Mouse (Mus musculus) skeletal muscle tissue, postnatal 0 days (tissue): ENCODE measurements around the gene Hyou1. TPM values are rescaled to one million over a fixed set of nuclear protein-coding genes. Genes with fewer than 3 reads are reported as not detected.

Experiments
- microRNA-seq, 2 experiments: library from miRNA; unstranded; fragments of <30 nt; microRNA quantifications; one replicate each; pipeline ENCODE4; 2016
- polyA plus RNA-seq: library from polyadenylated mRNA; unstranded; fragments of >200 nt; fragmentation: Nextera tagmentation; extraction: Ambion mirVana; gene quantifications from 2 replicates; pipeline ENCODE4 v1.2.1, GENCODE M21; 2015

The Hyou1 gene
- polyA plus RNA-seq = 5.4 and 5.8 TPM in 2 replicates

DNA sequence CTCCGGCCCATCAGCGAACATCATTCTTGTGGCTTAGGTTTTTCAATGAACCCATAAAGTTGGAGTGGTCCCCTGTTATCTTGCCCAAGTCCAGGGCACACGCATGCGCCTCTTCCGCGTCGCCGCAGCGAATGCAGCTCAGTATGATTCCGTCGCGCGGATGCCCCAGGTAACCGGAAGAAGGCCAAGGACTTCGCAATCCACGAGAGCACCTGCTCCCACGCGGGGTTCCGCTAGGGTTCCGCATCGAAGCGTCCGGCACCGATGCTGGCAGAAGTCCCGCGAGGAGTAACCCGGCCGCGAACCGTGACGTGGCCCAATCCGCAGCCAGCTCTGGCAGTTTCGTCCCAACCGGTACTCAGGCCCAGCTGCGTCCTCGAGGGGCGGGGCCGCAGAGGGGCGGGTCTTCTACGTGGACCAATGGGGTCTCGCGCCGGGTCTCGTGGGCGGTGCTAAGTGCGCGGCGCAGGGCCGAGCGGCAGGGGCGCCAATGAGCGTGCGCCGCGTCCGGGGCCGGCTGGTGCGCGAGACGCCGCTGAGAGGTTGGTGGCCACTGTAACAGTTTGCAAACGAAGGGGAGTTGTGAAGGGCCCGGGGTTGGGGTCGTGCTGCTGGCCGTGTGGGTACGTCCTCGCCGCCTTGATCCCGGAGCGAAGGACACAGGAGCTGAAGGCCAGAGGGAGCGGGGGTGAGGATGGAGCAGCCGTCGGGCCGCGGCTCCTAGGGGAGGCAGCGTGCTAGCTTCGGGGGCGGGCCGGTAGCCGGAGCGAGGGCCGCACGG, at the start of gene Hyou1:
Gene Hyou1 (plus strand): TSS at position 437 of the 781 bp plus-strand sequence.

DNA sequence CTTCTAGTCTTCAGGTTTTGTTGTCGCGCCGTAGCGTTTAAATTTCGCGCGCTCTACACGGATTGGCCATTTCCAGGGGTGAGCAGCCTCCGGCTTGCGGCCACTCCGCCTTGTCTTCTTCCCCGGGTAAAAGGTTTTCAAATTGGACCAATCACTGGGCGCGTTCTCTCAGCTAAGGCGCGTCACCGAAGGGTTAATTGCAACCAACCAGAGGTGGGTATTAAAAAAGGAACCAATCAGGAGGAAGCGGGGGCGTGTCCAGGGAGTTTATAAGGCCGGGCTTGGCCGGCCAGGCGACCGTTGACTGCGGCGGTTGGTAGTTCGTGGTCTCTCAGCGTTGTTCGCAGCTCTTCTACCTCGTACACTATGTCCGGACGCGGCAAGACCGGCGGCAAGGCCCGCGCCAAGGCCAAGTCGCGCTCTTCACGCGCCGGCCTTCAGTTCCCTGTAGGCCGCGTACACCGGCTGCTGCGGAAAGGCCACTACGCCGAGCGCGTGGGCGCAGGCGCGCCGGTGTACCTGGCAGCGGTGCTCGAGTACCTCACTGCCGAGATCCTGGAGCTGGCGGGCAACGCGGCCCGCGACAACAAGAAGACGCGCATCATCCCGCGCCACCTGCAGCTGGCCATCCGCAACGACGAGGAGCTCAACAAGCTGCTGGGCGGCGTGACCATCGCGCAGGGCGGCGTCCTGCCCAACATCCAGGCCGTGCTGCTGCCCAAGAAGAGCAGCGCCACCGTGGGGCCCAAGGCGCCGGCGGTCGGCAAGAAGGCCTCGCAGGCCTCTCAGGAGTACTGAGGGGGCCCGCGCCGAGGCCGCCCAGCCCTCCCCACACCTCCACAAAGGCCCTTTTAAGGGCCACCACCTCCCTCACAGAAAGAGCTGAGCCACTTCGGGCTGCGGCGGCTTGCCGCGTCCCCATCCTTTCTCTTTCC, 44.6 kb upstream of the Hyou1 start, which contains the start of gene H2afx:
Gene H2afx (plus strand): TSS at position 299 of the 935 bp plus-strand sequence.

DNA sequence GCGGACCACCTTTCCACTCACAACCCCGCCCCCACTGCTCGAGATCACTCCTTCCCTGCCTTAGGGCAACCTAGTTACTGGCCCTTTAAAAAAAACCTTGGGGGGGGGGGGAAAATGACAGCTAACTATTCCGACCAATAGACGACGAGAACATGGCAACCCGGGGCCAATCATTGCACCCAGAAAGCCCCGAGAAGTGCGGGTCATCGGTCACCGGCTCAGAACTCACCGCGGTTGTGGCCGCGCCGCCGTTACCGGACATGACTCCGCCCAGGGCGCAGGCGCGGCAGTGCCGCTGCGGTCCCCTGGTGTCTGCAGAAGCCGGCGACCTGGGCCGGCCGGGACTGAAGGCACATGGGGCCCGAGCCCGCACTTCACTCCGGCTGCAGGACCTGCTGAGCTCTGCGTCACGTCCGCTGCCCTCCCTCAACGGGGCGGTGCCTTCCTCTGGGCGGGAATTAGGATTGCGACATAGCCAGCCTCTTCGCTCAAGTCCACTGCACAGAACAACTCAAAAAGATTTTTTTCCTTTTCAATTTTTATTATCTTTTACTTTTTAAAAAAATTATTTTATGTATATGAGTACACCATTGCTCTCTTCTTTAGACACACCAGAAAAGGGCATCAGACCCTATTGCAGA, 35.4 kb upstream of the Hyou1 start, which contains the start of gene Hmbs:
Gene Hmbs (minus strand): TSS at position 448 of the 641 bp plus-strand sequence.

DNA sequence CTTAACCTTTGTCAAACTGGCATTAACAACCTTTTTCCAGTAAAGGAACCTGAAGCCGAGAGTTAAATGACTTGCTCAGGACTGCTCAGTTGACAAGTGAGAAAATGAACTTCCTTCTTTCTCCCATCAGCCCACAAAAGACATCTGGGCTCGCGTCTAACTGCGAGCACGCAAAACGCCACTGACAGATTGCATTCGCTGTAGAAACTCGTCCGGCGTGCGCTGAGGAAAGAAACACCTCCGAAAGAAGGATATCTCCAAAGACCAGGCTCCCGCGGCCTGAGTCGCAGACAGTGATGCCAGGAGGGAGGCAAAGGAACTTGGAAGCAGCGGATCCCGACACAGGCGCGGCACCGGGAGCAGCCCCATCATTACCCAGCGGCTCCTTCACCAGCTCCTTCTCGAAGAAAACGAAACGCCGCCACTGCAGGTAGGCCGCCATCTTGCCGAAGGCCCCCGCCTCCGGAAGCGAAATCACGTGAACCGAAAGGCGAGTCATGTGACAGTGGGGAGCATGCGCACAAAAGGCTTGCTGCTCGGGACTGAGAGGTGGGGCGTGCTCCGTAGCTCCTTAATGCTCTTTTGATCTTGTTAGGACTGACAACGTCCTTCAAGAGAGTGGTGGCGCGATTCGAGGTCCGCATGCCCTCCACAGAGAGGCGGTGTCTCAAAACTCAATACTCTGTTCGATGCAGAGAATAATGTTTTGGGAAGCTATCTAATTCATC, 17.9 kb upstream of the Hyou1 start, which contains the start of gene Vps11:
Gene Vps11 (minus strand): TSS at position 481 of the 728 bp plus-strand sequence.

DNA sequence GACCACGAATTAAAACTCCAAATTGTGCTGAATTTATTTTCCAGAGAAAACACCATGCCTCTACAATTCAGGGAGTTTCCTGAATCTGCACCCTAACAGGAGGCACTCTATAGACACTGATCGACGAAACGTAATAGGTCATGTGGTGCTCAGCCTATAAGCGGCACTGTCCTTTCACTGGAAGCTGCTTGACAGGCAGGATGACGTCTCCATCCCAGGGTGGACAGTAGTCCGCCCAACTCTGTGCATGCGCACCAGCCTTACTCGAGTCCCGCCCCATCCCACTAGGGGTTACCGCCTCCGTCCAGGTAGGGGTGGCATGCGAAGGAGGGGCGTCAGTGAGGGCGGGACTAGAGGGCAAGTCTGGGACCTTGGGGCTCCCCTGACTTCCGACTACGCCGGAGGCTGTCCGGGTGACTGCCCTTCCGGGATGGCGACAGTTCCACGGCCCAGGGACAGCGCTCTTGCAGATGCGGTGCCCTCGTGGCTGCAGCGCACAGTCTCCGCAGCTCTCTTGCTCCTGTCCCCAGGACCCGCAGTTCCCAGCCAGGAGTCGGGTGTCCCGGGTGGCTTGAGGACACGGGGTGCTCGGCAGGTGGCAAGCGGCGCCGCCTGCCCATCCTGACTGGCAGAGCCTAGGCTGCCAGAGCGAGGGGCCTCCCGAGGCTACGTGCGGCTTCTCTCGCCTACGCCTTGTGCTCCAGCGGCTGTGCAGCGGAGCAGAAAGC, 17.6 kb downstream of the Hyou1 start, which contains the start of gene Slc37a4:
Gene Slc37a4 (plus strand): TSS at position 169 of the 728 bp plus-strand sequence.

DNA sequence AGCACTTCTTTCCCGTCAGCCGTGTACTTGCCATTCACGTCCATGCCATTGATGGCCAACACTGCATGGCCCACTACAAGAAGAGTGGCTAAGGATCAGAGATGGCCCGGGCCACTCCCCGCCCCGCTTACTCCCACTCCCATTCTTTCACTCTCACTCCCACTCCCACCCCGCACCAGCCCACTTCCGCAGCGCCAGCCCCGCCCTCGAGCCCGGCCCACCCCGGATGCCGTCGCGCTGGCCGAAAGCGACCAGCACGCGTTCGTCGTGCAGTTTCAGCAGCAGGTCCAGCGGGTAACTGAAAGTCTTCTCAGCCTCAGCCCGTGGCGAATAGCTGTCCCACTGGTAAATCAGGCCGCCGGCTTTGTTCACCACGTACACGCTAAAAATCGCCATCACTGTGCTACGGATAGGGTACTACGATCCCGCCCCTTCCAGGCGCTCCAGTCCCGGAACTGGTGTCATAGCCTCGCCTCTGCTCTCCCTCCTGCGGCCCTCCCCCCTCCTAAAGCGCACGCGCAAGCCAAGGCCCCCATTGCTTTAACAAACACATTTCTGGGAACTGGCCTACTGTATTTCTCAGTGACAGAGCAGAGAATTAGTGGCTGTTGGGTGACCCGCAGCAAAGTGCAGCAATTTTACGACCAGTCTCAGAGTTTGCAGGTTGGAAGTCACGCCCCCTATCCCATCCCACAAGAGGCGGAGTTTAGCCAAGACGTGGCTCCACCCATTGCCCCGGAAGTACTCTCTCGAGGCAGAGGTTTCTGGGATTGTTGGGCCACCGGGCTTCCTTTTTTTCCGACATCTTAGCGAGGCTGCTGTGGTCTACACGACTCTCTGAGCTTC, 27.8 kb downstream of the Hyou1 start, which contains the start of the genes Rps25 and Trappc4:
Gene Rps25 (plus strand): TSS at position 234 of the 846 bp plus-strand sequence.
Gene Trappc4 (minus strand): TSS at position 695 of the 846 bp plus-strand sequence.

DNA sequence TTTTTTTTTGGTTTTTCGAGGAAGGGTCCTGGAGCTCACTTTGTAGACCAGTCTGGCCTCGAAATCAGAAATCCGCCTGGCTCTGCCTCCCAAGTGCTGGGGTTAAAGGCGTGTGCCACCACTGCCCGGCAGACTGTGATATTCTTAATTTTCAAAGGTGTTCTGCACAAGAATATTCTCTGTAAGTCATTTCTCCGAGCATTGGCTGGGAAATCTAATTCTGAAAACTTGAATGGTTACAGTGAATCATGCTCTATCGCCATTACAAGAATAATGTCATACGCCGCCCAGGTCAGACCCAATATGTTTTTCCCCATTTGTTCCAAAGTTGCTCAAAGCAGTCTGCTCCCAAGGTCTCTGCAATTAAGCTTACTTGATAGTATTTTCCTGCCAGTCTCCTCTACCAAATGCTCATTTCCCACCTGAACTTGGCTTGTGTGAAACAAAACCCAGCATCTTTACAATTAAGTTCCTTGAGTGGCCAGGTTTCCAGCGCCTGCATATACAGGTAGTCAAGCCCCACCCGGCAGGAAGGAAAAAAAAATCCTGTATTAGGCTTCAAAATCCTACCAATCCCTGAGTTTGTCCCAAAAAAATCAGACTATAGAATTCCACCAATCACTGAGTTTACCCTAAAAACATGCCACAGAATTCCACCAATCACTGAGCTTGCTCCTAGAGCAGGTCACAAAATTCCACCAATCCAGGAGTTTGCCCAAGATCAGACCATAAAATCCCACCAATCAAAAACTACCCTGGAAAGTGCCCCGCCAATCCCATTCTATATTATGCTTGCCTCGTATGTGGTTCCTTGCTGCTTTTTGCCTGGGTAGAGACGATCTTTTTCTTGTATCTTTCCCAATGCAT, 39.5 kb downstream of the Hyou1 start, which contains the start of gene Ccdc84:
Gene Ccdc84 (minus strand): TSS at position 51 of the 867 bp plus-strand sequence.

DNA sequence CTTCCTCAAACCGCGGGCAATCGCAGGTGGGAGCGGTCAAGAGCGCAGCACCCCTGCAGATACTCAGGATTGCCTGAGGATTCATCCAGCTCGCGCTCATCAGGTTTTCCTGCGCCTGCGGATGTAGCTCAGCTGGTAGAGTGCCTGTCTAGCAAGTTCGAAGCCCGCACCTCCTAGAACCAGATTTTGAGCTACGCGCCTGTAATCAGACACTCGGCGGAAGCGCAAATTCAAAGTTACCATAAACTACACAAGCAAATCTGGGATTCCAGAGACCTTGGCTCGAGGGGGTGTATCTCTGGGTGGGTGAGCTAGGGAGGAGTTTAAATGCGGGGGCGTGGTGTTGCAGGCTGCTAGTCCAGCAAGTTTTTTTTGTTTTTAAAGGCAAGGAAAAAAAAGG, 61.7 kb downstream of the Hyou1 start, which contains the start of gene Foxr1:
Gene Foxr1 (minus strand): TSS at position 176 of the 400 bp plus-strand sequence.

Small RNA genes lying within 50 kb of the gene (microRNA-seq; reads per million reads assigned to microRNA genes)
- 0 reads per million in 2 experiments for gene Gm44335
- gene Mir7085 = 0 to 0.41 reads per million in 2 experiments

Other genes starting within 250 kb of the Hyou1 start
- gene Mcam, start 245.0 kb upstream of the Hyou1 start, polyA plus RNA-seq = 42.7 and 51.8 TPM in 2 replicates
- 4.2 and 5.2 TPM in 2 replicates for gene Cbl, start 145.4 kb upstream of the Hyou1 start, polyA plus RNA-seq
- gene Ccdc153, start 138.8 kb upstream of the Hyou1 start, polyA plus RNA-seq = not detected in 2 replicates
- not detected in 2 replicates for gene Pdzd3, start 128.0 kb upstream of the Hyou1 start, polyA plus RNA-seq
- gene Nlrx1, start 110.9 kb upstream of the Hyou1 start, polyA plus RNA-seq = 10.4 and 10.9 TPM in 2 replicates
- 0.38 and 0.58 TPM in 2 replicates for gene Abcg4, start 90.9 kb upstream of the Hyou1 start, polyA plus RNA-seq
- gene Hinfp, start 73.8 kb upstream of the Hyou1 start, polyA plus RNA-seq = 7.5 and 7.7 TPM in 2 replicates
- gene C2cd2l, start 59.2 kb upstream of the Hyou1 start, polyA plus RNA-seq = 3.5 and 6.5 TPM in 2 replicates
- 19.2 and 20.1 TPM in 2 replicates for gene Dpagt1, start 53.5 kb upstream of the Hyou1 start, polyA plus RNA-seq
- gene H2afx, start 44.8 kb upstream of the Hyou1 start, polyA plus RNA-seq = 55.3 and 61.5 TPM in 2 replicates
- gene Hmbs, start 35.3 kb upstream of the Hyou1 start, polyA plus RNA-seq = 44.7 and 48.8 TPM in 2 replicates
- gene Vps11, start 17.8 kb upstream of the Hyou1 start, polyA plus RNA-seq = 17.4 and 18.7 TPM in 2 replicates
- gene Slc37a4, start 17.4 kb downstream of the Hyou1 start, polyA plus RNA-seq = 57.2 and 57.6 TPM in 2 replicates
- gene Rps25, start 27.6 kb downstream of the Hyou1 start, polyA plus RNA-seq = 1,824 and 1,924 TPM in 2 replicates
- 70.1 and 75.2 TPM in 2 replicates for gene Trappc4, start 28.1 kb downstream of the Hyou1 start, polyA plus RNA-seq
- 14.7 and 17.9 TPM in 2 replicates for gene Ccdc84, start 39.1 kb downstream of the Hyou1 start, polyA plus RNA-seq
- gene Foxr1, start 61.6 kb downstream of the Hyou1 start, polyA plus RNA-seq = not detected in 2 replicates
- 0.16 and 0.22 TPM in 2 replicates for gene Upk2, start 75.5 kb downstream of the Hyou1 start, polyA plus RNA-seq
- 13.3 and 14.9 TPM in 2 replicates for gene Bcl9l, start 103.3 kb downstream of the Hyou1 start, polyA plus RNA-seq
- gene Cxcr5, start 182.4 kb downstream of the Hyou1 start, polyA plus RNA-seq = 0.12 and 0.13 TPM in 2 replicates
- gene Ddx6, start 225.4 kb downstream of the Hyou1 start, polyA plus RNA-seq = 8.9 and 9.1 TPM in 2 replicates